Mouse (Mus musculus) kidney, adult 2 months (tissue): Measurements from ENCODE around the gene Spib. TPM values are rescaled to one million over a fixed set of nuclear protein-coding genes. Genes with fewer than 3 reads are reported as not detected.
A peak's percentile ranks its signal among the peaks of the same experiment; 100 is the strongest.

Experiments
- DNase-seq: peaks from one replicate; pipeline ENCODE4 v3.0.0; 2021
- H3K27ac ChIP-seq: fragments of 200-500 bp; 2 replicates; pipeline ENCODE4 v1.5.1; 2012; ENCODE audit warnings: low read depth, low read length, control low read depth, inconsistent platforms; ENCODE audit not compliant: insufficient read depth
- H3K27me3 ChIP-seq: fragments of 200-500 bp; replicated peaks from 2 replicates; pipeline ENCODE4 v1.6.1; 2012; ENCODE audit warnings: mild to moderate bottlenecking, moderate library complexity, low read length, inconsistent platforms; ENCODE audit not compliant: control insufficient read depth, insufficient read depth
- H3K36me3 ChIP-seq: fragments of 200-500 bp; 2 replicates; pipeline ENCODE4 v1.6.1; 2012; ENCODE audit warnings: mild to moderate bottlenecking, moderate library complexity, low read length, inconsistent platforms; ENCODE audit not compliant: control insufficient read depth, insufficient read depth
- H3K4me1 ChIP-seq: fragments of 200-500 bp; 2 replicates; pipeline ENCODE4 v1.6.1; 2011; ENCODE audit warnings: low read length; ENCODE audit not compliant: control insufficient read depth, insufficient read depth
- H3K4me3 ChIP-seq: fragments of 200-500 bp; 2 replicates; pipeline ENCODE4 v1.5.1; 2011; ENCODE audit warnings: mild to moderate bottlenecking, low read depth, low read length, control low read depth; ENCODE audit not compliant: insufficient read depth
- CTCF ChIP-seq: fragments of 200-500 bp; conservative IDR thresholded peaks from 2 replicates; pipeline ENCODE4 v1.5.1; 2011; ENCODE audit warnings: low read depth, mild to moderate bottlenecking, control low read depth, low read length, moderate library complexity, mixed read lengths; ENCODE audit not compliant: insufficient read depth, insufficient read length
- POLR2A ChIP-seq: fragments of 200-500 bp; IDR thresholded peaks from one replicate; pipeline ENCODE4 v1.6.1; 2011; ENCODE audit warnings: low read depth, low read length, control low read depth
- WGBS: fragments of 180-500 bp; shearing (Covaris S2); methylation state at CpG from one replicate; pipeline ENCODE4 v1.1.7; 2018; 5-methylcytosine and 5-hydroxymethylcytosine counted together
- polyA plus RNA-seq: library from polyadenylated mRNA; depleted of rRNA; stranded (reverse); fragments of >200 nt; gene quantifications from 2 replicates; pipeline ENCODE4 v1.2.3, GENCODE M21; 2012

Spib gene
- polyA plus RNA-seq, 1 experiment: 8.3 TPM

DNA sequence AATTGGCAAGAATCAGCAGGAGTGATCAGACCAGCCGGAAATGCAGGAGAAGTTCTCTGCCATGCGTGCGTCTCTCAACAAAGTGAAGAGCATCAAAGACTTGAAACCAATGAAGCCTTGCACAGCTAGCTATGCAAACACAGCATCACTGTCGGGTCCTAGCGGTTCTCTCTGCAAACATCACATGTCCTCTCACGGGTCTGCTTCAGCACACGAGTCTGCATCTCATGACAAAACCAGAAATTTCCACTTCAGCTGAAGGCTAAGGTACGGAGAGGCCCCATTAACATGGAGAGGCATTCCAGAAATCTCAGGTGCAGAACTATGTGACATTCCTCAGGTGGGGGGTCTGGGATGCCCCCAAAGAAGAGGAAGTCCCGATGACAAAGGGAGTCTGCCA, 36.9 kb upstream of the Spib start:
- Histone ChIP-seq H3K4me1 (peaks cover 6% of the 10 kb centered on the region; the same call in 1 of the 2 replicates), H3K36me3 (no peaks in the 10 kb centered on the region), H3K27ac (no peak overlapping the region), H3K4me3 (no peak overlapping the region), H3K27me3 (no peaks in the 10 kb centered on the region)
- WGBS: 57% methylated on average over 9 of the region's 9 CpGs
- no peak for DNase-seq
- no peak for TF ChIP-seq POLR2A
- no peak for TF ChIP-seq CTCF

DNA sequence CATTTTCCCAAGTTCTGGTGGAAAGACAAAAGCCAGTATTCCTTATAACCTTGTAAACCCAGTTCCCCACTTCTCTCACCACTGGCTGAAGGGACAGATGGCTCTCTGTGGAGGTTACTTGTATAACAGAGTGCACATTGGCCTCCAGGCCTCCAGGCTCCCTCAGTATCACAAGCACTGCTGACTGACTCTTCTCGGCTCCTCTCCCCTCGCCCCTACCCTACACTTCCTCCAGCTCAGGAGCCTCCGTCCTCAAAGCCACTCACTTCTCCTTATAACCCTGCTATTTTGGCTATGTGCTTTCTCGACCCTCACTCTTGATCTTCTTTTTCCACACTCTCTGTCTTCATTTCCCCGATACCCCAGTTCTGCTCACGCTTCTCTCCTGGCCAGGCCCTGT, 33.5 kb upstream of the Spib start:
- no peak overlapping the region for H3K27ac ChIP-seq
- WGBS: 62% methylated on average over 6 of the region's 6 CpGs
- no peak for DNase-seq
- H3K36me3 ChIP-seq: no peaks in the 10 kb centered on the region
- H3K27me3 ChIP-seq: no peaks in the 10 kb centered on the region
- peaks cover 6% of the 10 kb centered on the region; the same call in 1 of the 2 replicates for H3K4me1 ChIP-seq
- H3K4me3 ChIP-seq: no peak overlapping the region
- no peak for TF ChIP-seq POLR2A
- TF ChIP-seq CTCF: no peak

DNA sequence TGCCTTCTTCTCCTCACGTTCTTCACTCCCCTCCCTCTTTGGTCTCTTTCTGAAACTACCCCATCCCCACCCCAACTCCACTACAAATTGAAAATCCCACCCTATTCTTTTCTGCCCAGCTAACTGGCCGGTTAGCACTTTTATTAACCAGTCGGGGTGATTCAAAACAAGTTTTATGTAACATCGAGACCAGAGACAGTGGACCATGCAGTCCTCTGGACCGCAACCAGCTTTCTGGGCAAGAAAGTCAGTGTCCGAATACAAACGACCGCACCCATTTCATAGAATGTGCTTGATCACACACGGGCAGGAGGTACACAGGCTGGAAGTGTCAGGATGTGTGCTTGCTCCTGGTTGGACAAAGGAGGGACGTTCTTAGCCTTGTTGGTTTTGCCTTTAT, 32.6 kb upstream of the Spib start:
- Histone ChIP-seq H3K27ac (peak overlapping the region; percentile 24; the same call in 1 of the 2 replicates), H3K4me1 (peaks cover 6% of the 10 kb centered on the region; the same call in 1 of the 2 replicates), H3K36me3 (no peaks in the 10 kb centered on the region), H3K27me3 (no peaks in the 10 kb centered on the region), H3K4me3 (no peak overlapping the region)
- 49% methylated on average over 10 of the region's 10 CpGs for WGBS
- DNase-seq: peak; percentile 88
- TF ChIP-seq POLR2A (no peak), CTCF (no peak)

DNA sequence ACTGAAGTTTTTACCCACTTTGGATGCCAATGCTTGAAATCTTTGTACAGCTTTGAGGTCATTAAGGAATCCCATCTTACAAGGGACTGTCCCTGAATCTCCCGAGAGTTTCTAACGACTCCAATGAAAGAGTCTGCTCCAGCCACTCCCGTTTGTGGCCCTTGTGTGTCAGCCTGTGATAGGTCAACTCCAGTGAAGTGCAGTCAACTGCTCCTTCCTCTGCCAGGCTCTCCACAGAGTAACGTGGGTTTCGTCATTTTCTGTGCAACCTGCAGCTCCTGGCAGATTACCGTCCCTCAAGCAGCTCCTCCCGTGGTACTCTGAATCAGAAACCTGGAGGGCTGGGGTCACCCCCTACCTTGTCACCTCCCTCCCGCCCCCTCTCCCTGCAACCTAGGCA, 31.4 kb upstream of the Spib start:
- TF ChIP-seq POLR2A (no peak), CTCF (no peak)
- DNase-seq: peak; percentile 35
- WGBS: 39% methylated on average over 8 of the region's 8 CpGs

DNA sequence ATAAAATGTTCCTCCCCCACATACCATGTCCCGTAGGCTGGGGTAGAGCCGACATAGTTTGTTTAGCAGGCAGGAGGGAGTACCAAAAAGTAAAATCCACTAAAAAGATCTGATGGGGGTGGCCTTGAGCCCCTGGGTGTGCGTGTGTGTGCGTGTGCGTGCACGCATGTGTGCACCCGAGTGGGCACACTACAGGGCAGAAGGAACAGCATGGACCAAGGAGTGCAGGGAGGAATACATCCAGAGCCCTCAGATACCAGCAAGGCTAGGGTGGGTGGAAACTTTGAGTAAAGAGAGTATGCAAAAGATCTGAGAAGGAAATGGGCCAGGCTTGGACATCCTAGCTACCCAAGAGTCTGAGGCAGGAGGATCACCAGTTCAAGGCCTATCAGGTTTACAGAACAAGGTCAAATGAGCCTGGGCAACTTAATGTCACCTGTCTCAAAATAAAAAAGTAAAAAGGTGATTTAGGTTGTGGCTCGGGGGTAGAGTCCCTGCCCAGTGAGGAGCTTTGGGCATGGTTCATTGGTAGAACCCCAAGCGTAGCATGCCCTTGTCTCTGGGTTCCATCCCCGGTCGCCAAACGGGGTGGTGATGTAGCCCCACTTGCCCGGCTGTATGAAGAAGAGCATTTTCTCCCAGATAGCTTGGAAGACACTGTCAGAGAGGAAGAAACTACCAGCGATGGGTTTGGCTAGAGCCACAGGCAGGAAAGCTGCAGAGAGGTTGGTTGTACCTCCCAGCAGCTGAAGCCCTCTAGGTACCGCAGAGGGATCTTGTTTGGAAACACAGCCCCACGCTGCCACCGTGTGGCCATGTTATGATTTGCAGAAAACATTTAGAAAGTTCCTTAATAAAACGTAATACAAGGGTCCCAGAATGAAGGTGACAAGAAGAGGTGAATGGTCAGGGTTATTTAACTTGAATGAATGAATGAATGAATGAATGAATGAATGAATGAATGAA, 28.8 kb upstream of the Spib start:
- H3K4me3 ChIP-seq: no peak overlapping the region
- H3K4me1 ChIP-seq: peaks cover 6% of the 10 kb centered on the region; the same call in 1 of the 2 replicates
- peak; percentile 86 for DNase-seq
- 50% methylated on average over 18 of the region's 18 CpGs for WGBS
- H3K27ac ChIP-seq: no peak overlapping the region
- TF ChIP-seq CTCF (peak; percentile 87), POLR2A (no peak)
- H3K27me3 ChIP-seq: no peaks in the 10 kb centered on the region
- no peaks in the 10 kb centered on the region for H3K36me3 ChIP-seq

More for the DNA sequence above, 31.4 kb upstream of the Spib start:
- peaks cover 6% of the 10 kb centered on the region; the same call in 1 of the 2 replicates for H3K4me1 ChIP-seq
- H3K27ac ChIP-seq: no peak overlapping the region
- H3K36me3 ChIP-seq: no peaks in the 10 kb centered on the region
- no peak overlapping the region for H3K4me3 ChIP-seq
- H3K27me3 ChIP-seq: no peaks in the 10 kb centered on the region

DNA sequence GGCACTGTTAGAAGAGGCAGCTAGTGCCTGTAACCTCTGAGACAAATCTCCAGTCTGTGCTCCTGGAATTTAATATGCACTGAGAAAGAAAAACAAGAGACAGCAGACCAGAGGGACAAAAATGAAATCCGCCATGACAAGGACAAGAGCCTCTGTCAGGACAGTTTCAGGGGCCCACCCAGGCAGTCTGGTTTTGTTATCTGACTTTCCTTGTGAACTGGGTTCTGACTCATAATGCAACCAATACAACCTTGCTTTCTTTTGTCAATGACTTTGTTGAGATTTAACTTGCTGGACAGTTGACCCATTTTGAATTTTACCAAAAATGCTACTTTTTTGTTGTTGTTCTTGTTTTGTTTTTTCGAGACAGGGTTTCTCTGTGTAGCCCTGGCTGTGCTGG, 25.8 kb upstream of the Spib start:
- Histone ChIP-seq H3K36me3 (no peaks in the 10 kb centered on the region), H3K4me1 (peaks cover 8% of the 10 kb centered on the region; the same call in 1 of the 2 replicates), H3K27me3 (no peaks in the 10 kb centered on the region), H3K4me3 (no peak overlapping the region), H3K27ac (no peak overlapping the region)
- DNase-seq: no peak
- TF ChIP-seq CTCF (no peak), POLR2A (no peak)
- WGBS: 68% methylated on average over 2 of the region's 2 CpGs

DNA sequence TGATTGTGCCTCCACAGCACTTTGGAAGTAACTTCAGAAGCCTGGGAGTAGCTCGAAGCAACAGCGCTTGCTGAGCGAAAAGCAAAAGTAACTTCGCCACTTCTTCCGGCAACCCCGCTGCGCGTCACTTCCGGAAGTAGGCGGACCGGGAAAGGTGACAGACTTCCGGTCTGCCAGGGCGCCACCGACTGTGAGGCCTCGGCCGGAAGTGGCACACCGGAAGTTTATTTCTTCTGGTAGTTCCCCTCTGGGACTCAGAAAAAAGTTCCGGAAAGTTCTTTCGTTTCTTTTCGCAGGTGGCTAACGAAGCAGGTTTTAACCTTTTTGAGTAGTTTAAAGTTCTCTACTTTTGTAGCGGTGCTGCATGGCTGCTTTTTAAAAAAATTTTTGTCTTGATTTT, 22.0 kb upstream of the Spib start, which contains the start of gene Nr1h2:
Nr1h2 (minus strand) TSS at position 126 of the 400 bp plus-strand sequence.
- peaks cover 9% of the 10 kb centered on the region; the same call in 1 of the 2 replicates for H3K4me1 ChIP-seq
- H3K36me3 ChIP-seq: peaks cover 6% of the 10 kb centered on the region
- H3K4me3 ChIP-seq: peak within 1 kb of the TSS; percentile 73
- no peaks in the 10 kb centered on the region for H3K27me3 ChIP-seq
- H3K27ac ChIP-seq: peak within 1 kb of the TSS; percentile 86
- 1% methylated on average over 22 of the region's 22 CpGs for WGBS
- TF ChIP-seq CTCF: no peak
- TF ChIP-seq POLR2A: no peak
- peak; percentile 98 for DNase-seq
